Mouse (Mus musculus) layer of hippocampus, adult 2 months (tissue): ENCODE results near the gene Epha2. TPM values are rescaled to one million over a fixed set of nuclear protein-coding genes. Genes with fewer than 3 reads are reported as not detected.
A peak's percentile ranks its signal among the peaks of the same experiment; 100 is the strongest.

Experiments used
- DNase-seq, 2 experiments: peaks; one replicate each; pipeline ENCODE4 v3.0.0; 2022; ENCODE audit warnings: low spot score in 2 of 2
- H3K27ac ChIP-seq: fragments of 200-600 bp; 2 replicates; pipeline ENCODE4 v1.8.1; 2022
- H3K4me3 ChIP-seq: fragments of 200-600 bp; 2 replicates; pipeline ENCODE4 v1.8.1; 2022; ENCODE audit warnings: mild to moderate bottlenecking
- CTCF ChIP-seq: fragments of 200-600 bp; conservative IDR thresholded peaks from 2 replicates; pipeline ENCODE4 v1.8.1; 2022; ENCODE audit warnings: antibody characterized with exemption, mild to moderate bottlenecking, moderate library complexity
- microRNA-seq, 2 experiments: library from miRNA; unstranded; fragments of <30 nt; microRNA quantifications; one replicate each; pipeline ENCODE4 v1.2.0; 2021
- total RNA-seq, 2 experiments: library from RNA; stranded (reverse); gene quantifications; 2 replicates each; pipeline ENCODE4 v1.2.3; 2021

Gene Epha2
- total RNA-seq, 2 experiments from 2014 or later, result 0.86 to 1.3 TPM

DNA sequence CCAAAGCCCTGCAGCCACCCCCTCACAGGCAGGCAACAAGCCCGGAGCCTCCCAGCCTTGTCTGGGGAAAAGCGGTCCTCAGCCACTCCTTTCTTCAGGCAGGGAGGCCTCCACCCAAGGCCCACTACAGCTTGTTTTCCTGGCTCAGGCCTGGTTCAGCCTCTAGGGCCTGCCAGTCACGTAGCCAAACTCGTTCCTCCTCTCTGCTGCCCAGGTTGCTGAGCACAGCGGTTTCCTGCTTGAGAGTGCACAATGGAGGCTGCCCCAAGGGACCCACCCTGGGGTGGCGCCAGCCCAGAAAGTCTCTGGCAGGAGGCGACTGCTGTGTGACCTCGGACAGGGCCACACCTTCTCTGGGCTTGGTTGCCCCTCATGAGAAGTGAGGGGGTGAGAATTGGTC is 52.8 kb downstream of the Epha2 start:
- no peak overlapping the region for H3K4me3 ChIP-seq

DNA sequence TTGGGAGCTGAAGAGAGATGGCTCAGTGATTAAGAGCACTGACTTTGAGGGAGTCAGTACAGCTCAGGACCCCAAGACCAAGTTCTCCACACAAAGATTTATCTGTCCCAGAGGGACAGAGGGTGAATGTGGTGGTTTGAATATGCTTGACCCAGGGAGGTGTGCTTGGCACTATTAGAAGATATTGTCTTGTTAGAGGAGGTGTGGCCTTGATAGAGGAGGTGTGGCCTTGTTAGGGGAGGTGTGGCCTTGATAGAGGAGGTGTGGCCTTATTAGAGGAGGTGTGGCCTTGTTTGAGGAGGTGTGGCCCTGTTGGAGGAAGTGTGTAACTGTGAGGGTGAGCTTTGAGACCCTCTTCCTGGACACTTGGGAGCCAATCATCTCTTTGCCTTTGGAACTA is 56.8 kb downstream of the Epha2 start:
- TF ChIP-seq CTCF, result no peak
- Histone ChIP-seq H3K4me3 (no peak overlapping the region), H3K27ac (no peak overlapping the region)
- no peak for DNase-seq

More for the DNA sequence above, 52.8 kb downstream of the Epha2 start:
- TF ChIP-seq CTCF, result no peak
- no peak overlapping the region for H3K27ac ChIP-seq
- DNase-seq, result no peak

DNA sequence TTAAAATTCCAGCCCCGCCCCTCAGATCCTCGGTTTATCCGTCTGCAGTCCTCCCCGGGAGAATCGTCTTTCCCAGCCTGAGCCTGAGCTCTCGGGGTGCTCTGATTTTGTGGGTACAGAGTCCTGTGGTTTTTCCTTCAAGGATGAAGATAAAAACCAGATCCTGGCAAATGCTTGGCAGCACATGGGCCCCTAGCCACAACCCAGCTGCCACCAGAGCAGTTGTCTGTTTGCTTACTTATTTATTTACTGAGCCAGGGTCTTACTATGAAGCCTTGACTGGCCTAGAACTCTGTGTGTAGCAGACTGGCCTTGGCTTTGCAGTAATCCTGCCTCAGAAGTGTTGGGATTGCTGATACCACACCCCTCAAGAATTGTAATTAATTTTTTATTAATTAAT is 58.2 kb downstream of the Epha2 start:
- Histone ChIP-seq H3K27ac (no peak overlapping the region), H3K4me3 (no peak overlapping the region)
- no peak for DNase-seq
- TF ChIP-seq CTCF, result no peak

DNA sequence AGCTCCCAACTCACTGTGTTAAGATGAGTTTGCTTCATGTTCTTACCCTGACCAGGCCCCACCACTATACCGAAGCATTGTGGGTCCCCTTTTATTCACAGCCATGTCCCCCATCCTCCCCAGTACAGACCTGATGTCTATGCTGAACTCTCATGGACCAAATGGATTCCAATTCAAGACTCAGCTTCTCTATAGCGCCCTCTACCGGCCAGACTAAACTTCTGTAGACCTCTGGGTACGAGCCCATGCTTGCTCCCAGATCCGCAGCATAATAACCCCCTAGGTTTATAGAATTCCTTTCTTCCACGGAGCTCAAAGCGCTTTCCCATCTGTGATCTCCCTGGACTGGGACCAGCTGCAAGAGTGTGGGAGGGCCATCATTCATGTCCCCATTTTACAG is 59.8 kb downstream of the Epha2 start:
- peak in 1 of 2 experiments; percentile 23 for DNase-seq
- Histone ChIP-seq H3K27ac (no peak overlapping the region), H3K4me3 (no peak overlapping the region)
- peak; percentile 72 for TF ChIP-seq CTCF

- Histone ChIP-seq H3K4me3 (no peak overlapping the region), H3K27ac (no peak overlapping the region)
- peak; percentile 94 for TF ChIP-seq CTCF
- DNase-seq, result peak; percentile 53 to 77
These were observed 62.0 kb downstream of the Epha2 start for GRCm38 (mm10) chr4:141362937-141363548.

DNA sequence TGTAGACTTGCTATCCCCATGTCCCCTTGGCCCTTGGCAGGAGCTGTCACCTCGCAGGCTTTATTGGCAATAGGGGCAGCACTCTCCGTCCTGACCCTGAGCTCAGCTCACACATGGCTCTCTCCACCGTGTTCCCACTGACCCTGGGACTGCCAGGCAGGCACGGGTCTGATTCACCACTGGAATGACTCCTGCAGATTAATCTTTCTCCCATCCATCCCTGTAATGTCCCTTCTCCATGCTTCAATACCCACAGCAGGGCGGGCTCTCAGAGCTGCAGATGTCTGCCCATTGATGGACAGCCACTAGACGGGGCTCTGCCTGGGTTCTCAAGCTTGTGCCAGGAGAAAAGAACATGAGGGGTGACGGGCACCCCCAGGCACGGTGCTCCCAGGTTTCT is 64.1 kb downstream of the Epha2 start:
- Histone ChIP-seq H3K27ac (no peak overlapping the region), H3K4me3 (no peak overlapping the region)
- DNase-seq, result no peak
- TF ChIP-seq CTCF, result no peak

DNA sequence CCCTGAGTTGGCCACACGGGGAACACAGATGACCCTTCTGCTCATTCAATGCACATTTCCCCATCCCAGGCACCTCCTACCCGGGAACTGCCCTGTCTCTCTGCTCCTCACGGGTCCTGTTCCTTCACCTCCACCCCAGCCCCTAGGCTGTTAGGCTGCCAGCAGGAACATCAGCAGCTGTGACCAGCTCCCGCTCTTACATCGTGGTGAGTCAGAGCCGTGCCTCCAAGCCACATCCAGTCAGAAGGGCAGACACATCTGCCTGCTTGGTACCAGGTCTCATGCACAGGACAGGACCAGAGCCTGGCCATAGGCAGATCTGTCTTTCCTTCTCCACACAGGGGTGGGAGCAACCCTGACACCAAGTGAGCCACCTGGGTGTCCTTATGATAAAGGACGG is 64.8 kb downstream of the Epha2 start:
- no peak for DNase-seq
- H3K4me3 ChIP-seq, result no peak overlapping the region
- no peak for TF ChIP-seq CTCF
- no peak overlapping the region for H3K27ac ChIP-seq

GRCm38 (mm10) chr4:141367997-141368791 is 67.2 kb downstream of the Epha2 start, which contains the start of gene Fam131c:
Gene Fam131c (plus strand): TSS chr4:141368220.
- Histone ChIP-seq H3K4me3 (peak within 1 kb of the TSS; percentile 54), H3K27ac (no peak within 1 kb of the TSS)
- no peak for DNase-seq
- no peak for TF ChIP-seq CTCF

GRCm38 (mm10) chr4:141372426-141372825 is 71.4 kb downstream of the Epha2 start:
- no peak overlapping the region for H3K27ac ChIP-seq
- no peak for DNase-seq
- TF ChIP-seq CTCF, result no peak
- H3K4me3 ChIP-seq, result no peak overlapping the region

Small RNAs within 50 kb of the gene (microRNA-seq; reads per million reads assigned to microRNA genes)
- 0 reads per million in 2 experiments for gene Gm25690

Other genes with a start within 250 kb of the Epha2 start
- gene Crocc, start 240.7 kb upstream of the Epha2 start, total RNA-seq, result 10 to 100 TPM; 83.1 to 89.8 TPM
- gene Necap2, start 222.9 kb upstream of the Epha2 start, total RNA-seq, result 10 to 100 TPM; 41.6 to 42.2 TPM
- not detected for gene Spata21, start 212.9 kb upstream of the Epha2 start, total RNA-seq
- 10 to 100 TPM; 49.7 to 54.3 TPM for gene Szrd1, start 161.5 kb upstream of the Epha2 start, total RNA-seq
- gene Fbxo42, start 153.3 kb upstream of the Epha2 start, total RNA-seq, result 10 to 100 TPM; 21.2 to 22.8 TPM
- gene Rsg1, start 87.3 kb upstream of the Epha2 start, total RNA-seq, result 1 to 10 TPM; 2.5 to 5.4 TPM
- gene Arhgef19, start 61.7 kb upstream of the Epha2 start, total RNA-seq, result 10 to 100 TPM; 15.5 to 16.2 TPM
- 1 to 10 TPM; 2.5 to 2.6 TPM for gene Fam131c, start 67.0 kb downstream of the Epha2 start, total RNA-seq
- gene Clcnka, start 97.5 kb downstream of the Epha2 start, total RNA-seq, result not detected
- not detected for gene Clcnkb, start 114.8 kb downstream of the Epha2 start, total RNA-seq
- under 1 TPM in 1 of 2 experiments, not detected in 1; 0.12 TPM for gene Hspb7, start 119.5 kb downstream of the Epha2 start, total RNA-seq
- 1 to 10 TPM; 4.1 to 5.3 TPM for gene Srarp, start 134.9 kb downstream of the Epha2 start, total RNA-seq
- 10 to 100 TPM; 33.8 to 34.6 TPM for gene Zbtb17, start 143.4 kb downstream of the Epha2 start, total RNA-seq
- gene Spen, start 237.4 kb downstream of the Epha2 start, total RNA-seq, result 10 to 100 TPM; 56.0 to 68.1 TPM